Mouse (Mus musculus) stomach, postnatal 0 days (tissue): ENCODE data around the gene Ccdc40. TPM values are rescaled to one million over a fixed set of nuclear protein-coding genes. Genes with fewer than 3 reads are reported as not detected.

ENCODE experiments used
- ATAC-seq: fragments of 200-750 bp; cut with Nextera tagmentation; 2 replicates; pipeline ENCODE4 v1.8.0; 2017; ENCODE audit not compliant: low FRiP score, low TSS enrichment
- DNase-seq: peaks from one replicate; pipeline ENCODE4 v3.0.0-alpha.2; 2016; ENCODE audit warnings: low spot score
- H3K27ac ChIP-seq: fragments of 300-500 bp; sonication (generic); replicated peaks from 2 replicates; pipeline ENCODE4 v1.5.1; 2014; ENCODE audit warnings: mild to moderate bottlenecking, control low read depth
- H3K27me3 ChIP-seq: fragments of 300-500 bp; sonication (generic); 2 replicates; pipeline ENCODE4 v1.6.1; 2014; ENCODE audit warnings: low read length; ENCODE audit not compliant: control insufficient read depth, insufficient read depth
- H3K36me3 ChIP-seq: fragments of 300-500 bp; sonication (generic); 2 replicates; pipeline ENCODE4 v1.6.1; 2014; ENCODE audit warnings: low read length, mixed read lengths; ENCODE audit not compliant: control insufficient read depth, insufficient read depth
- H3K4me1 ChIP-seq: fragments of 300-500 bp; sonication (generic); replicated peaks from 2 replicates; pipeline ENCODE4 v1.6.1; 2014; ENCODE audit warnings: antibody characterized with exemption; ENCODE audit not compliant: control insufficient read depth, insufficient read depth
- H3K4me2 ChIP-seq: fragments of 300-500 bp; sonication (generic); replicated peaks from 2 replicates; pipeline ENCODE4 v1.6.1; 2014; ENCODE audit warnings: low read depth, mild to moderate bottlenecking, control low read depth, moderate library complexity
- H3K4me3 ChIP-seq: fragments of 300-500 bp; sonication (generic); 2 replicates; pipeline ENCODE4 v1.5.1; 2014; ENCODE audit warnings: low read depth, low read length, control low read depth
- H3K9ac ChIP-seq: fragments of 300-500 bp; sonication (generic); 2 replicates; pipeline ENCODE4 v1.6.1; 2014; ENCODE audit warnings: mild to moderate bottlenecking, low read length, control low read depth, mixed read lengths
- H3K9me3 ChIP-seq: fragments of 300-500 bp; sonication (generic); 2 replicates; pipeline ENCODE4 v1.6.1; 2016; ENCODE audit warnings: low read length; ENCODE audit not compliant: control insufficient read depth
- CTCF ChIP-seq: IDR thresholded peaks from 2 replicates; pipeline ENCODE4 v1.5.1; 2016; ENCODE audit warnings: antibody characterized with exemption, low read depth, mild to moderate bottlenecking, moderate library complexity
- EP300 ChIP-seq: optimal IDR thresholded peaks from 2 replicates; pipeline ENCODE3; 2016; ENCODE audit warnings: antibody characterized with exemption
- WGBS: fragments of 180-500 bp; shearing (Covaris S2); extraction: QIAGEN DNeasy Blood & Tissue Kit; methylation state at CpG from one replicate; pipeline ENCODE4 v1.1.7; 2014; 5-methylcytosine and 5-hydroxymethylcytosine counted together
- polyA plus RNA-seq: library from polyadenylated mRNA; unstranded; fragments of >200 nt; fragmentation: Nextera tagmentation; extraction: Ambion mirVana; gene quantifications from 2 replicates; pipeline ENCODE4 v1.2.1, GENCODE M21; 2015

The Ccdc40 gene
- polyA plus RNA-seq, 1 experiment from 2014 or later: 1.2 TPM

- H3K27me3 ChIP-seq: no peaks in the 10 kb centered on the region
- WGBS: 52% methylated on average over 5 of the region's 5 CpGs
- H3K4me3 ChIP-seq: no peak overlapping the region
- peaks cover 3% of the 10 kb centered on the region; the same call in 1 of the 2 replicates for H3K4me1 ChIP-seq
- no peaks in the 10 kb centered on the region for H3K36me3 ChIP-seq
- peak; percentile 21 for ATAC-seq
- DNase-seq: peak; percentile 37
- TF ChIP-seq CTCF: no peak
- TF ChIP-seq EP300: no peak
- H3K9me3 ChIP-seq: no peaks in the 10 kb centered on the region
- H3K27ac ChIP-seq: peak overlapping the region; percentile 63
- peak overlapping the region; percentile 5; the same call in 1 of the 2 replicates for H3K4me2 ChIP-seq
- peak overlapping the region; percentile 23; the same call in 1 of the 2 replicates for H3K9ac ChIP-seq
Observed at GRCm38 (mm10) chr11:119192176-119192575, 36.2 kb upstream of the Ccdc40 start.

- DNase-seq (no peak), ATAC-seq (peak; percentile 46; the same call in 1 of the 2 replicates)
- whole genome bisulfite sequencing: 55% methylated on average over 9 of the region's 9 CpGs
- Histone ChIP-seq H3K27ac (peak overlapping the region; percentile 63), H3K9me3 (no peaks in the 10 kb centered on the region), H3K27me3 (no peaks in the 10 kb centered on the region), H3K4me2 (no peak overlapping the region), H3K9ac (no peak overlapping the region; the same call in 1 of the 2 replicates), H3K4me3 (no peak overlapping the region), H3K36me3 (no peaks in the 10 kb centered on the region), H3K4me1 (peaks cover 3% of the 10 kb centered on the region; the same call in 1 of the 2 replicates)
- TF ChIP-seq EP300 (no peak), CTCF (no peak)
Observed at GRCm38 (mm10) chr11:119192605-119193004, 35.8 kb upstream of the Ccdc40 start.

GRCm38 (mm10) chr11:119197618-119198563, 30.5 kb upstream of the Ccdc40 start:
- Histone ChIP-seq H3K4me1 (no peaks in the 10 kb centered on the region), H3K27ac (no peak overlapping the region), H3K9ac (no peak overlapping the region), H3K4me2 (no peak overlapping the region), H3K4me3 (no peak overlapping the region), H3K27me3 (no peaks in the 10 kb centered on the region), H3K9me3 (no peaks in the 10 kb centered on the region), H3K36me3 (no peaks in the 10 kb centered on the region)
- WGBS: 83% methylated on average over 18 of the region's 18 CpGs
- no peak for TF ChIP-seq CTCF
- no peak for TF ChIP-seq EP300
- ATAC-seq: 0 out of 2 replicates have a peak, but pooled peaks have one; percentile 7
- no peak for DNase-seq

- DNase-seq: peak; percentile 42
- TF ChIP-seq EP300 (no peak), CTCF (peak; percentile 63)
- WGBS: 51% methylated on average over 26 of the region's 26 CpGs
Observed at GRCm38 (mm10) chr11:119198564-119199232, 29.7 kb upstream of the Ccdc40 start.

GRCm38 (mm10) chr11:119199233-119199601, 29.2 kb upstream of the Ccdc40 start:
- Histone ChIP-seq H3K36me3 (no peaks in the 10 kb centered on the region), H3K9me3 (no peaks in the 10 kb centered on the region), H3K27ac (no peak overlapping the region), H3K4me2 (no peak overlapping the region), H3K4me1 (no peaks in the 10 kb centered on the region), H3K9ac (no peak overlapping the region), H3K4me3 (no peak overlapping the region), H3K27me3 (no peaks in the 10 kb centered on the region)
- ATAC-seq (no peak), DNase-seq (no peak)
- TF ChIP-seq CTCF (no peak), EP300 (no peak)
- 91% methylated on average over 4 of the region's 4 CpGs for WGBS

More at GRCm38 (mm10) chr11:119198564-119199232, 29.7 kb upstream of the Ccdc40 start:
- no peak overlapping the region for H3K4me3 ChIP-seq
- ATAC-seq: no peak
- no peak overlapping the region for H3K27ac ChIP-seq
- no peak overlapping the region for H3K9ac ChIP-seq
- H3K9me3 ChIP-seq: no peaks in the 10 kb centered on the region
- H3K36me3 ChIP-seq: no peaks in the 10 kb centered on the region
- H3K4me2 ChIP-seq: no peak overlapping the region
- H3K4me1 ChIP-seq: no peaks in the 10 kb centered on the region
- H3K27me3 ChIP-seq: no peaks in the 10 kb centered on the region
